Mouse (Mus musculus): ENCODE data around the gene Hrg.

DNA sequence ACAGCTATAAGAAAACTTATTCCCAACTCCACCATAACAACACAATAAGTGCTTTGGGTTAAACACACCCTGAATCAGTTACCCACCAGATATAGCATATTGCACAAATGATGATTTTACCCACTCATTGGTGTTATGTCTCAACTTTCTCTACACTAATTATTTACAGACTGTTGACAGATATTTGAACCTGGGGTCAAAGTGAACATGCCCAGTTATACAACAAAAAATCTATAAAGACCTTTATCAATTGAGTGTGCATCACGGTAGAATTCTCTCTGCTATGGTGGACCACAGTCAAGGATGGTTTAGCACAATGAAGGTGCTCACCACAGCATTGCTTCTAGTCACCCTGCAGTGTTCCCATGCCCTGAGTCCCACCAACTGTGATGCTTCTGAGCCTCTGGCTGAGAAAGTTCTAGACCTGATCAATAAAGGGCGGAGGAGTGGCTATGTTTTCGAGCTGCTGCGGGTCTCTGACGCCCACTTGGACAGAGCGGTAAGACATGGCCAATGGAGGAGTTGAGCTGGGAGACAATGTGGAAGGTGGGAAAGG is at the start of gene Hrg:
- TF ChIP-seq GATA1 (IDR thresholded peaks at IDR 0.05; ENCODE audit: borderline replicate concordance, low read length) (no peak), FLI1 (IDR thresholded peaks at IDR 0.05; ENCODE audit: low read length) (no peak)

Measured in megakaryocyte, embryonic 14.5 days (primary cell).